Mouse (Mus musculus) fibroblast of lung, adult 2 months (primary cell): ENCODE results near the gene Gm17689.

ENCODE experiments used
- DNase-seq: peaks from one replicate; pipeline ENCODE4 v3.0.0-alpha.2; 2011; ENCODE audit warnings: low read depth

The Gm17689 gene

DNA sequence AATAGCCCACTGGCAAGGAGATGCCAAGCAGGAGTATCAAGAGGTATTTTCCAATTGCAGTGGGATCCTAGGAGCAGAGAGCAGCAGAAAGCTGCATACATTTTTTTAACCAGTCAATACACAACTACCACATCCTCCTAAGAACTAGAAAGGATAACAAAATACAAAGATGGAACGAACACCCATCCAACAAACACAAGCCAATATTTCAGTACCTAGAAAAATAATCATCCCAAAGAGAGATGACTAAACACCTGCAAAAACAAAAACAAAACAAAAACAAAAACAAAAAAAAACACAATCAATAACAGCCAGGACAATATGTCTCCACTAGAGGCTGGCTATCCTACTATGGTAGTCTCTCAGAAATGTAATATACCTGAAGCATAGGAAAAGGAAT is at the start of gene Gm17689:
TSS of gene Gm17689 (minus strand) at position 101 of the 400 bp plus-strand sequence.
- DNase-seq: no peak

DNA sequence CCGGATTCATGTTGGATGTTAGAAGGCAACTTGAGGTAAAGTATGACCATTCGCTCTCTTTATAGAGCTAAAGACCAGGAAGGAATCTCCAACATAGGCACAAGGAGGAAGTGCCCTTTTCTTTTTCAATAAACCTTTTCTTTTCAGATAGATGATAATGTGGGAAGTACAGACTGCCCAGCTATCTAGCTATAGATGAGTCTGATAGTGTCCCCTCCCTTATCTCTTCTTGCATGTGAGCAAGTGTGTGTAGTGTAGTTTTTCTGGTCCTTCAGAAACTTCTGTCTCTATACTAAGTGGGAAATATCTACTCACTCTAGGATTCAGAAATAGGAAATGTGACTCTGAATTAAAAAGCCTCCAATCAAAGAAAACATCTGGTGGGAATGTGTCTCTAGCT is 40.6 kb downstream of the Gm17689 start, which contains the start of gene Gm5615:
TSS of gene Gm5615 (minus strand) at position 101 of the 400 bp plus-strand sequence.
- no peak for DNase-seq
